Mouse (Mus musculus) adrenal gland, adult (tissue): ENCODE data around the gene Abcb11.
"Not testable (repeated sequence)": the region's sequence is repeated elsewhere in the genome, so short reads cannot be mapped to it uniquely, and the experiment has no call there.

ENCODE experiments used
- DNase-seq, 2 experiments: peaks; one replicate each; pipeline ENCODE4 v3.0.0; 2022 to 2023; ENCODE audit warnings: low spot score in 1 of 2; ENCODE audit not compliant: inconsistent age in 2 of 2

The Abcb11 gene

DNA sequence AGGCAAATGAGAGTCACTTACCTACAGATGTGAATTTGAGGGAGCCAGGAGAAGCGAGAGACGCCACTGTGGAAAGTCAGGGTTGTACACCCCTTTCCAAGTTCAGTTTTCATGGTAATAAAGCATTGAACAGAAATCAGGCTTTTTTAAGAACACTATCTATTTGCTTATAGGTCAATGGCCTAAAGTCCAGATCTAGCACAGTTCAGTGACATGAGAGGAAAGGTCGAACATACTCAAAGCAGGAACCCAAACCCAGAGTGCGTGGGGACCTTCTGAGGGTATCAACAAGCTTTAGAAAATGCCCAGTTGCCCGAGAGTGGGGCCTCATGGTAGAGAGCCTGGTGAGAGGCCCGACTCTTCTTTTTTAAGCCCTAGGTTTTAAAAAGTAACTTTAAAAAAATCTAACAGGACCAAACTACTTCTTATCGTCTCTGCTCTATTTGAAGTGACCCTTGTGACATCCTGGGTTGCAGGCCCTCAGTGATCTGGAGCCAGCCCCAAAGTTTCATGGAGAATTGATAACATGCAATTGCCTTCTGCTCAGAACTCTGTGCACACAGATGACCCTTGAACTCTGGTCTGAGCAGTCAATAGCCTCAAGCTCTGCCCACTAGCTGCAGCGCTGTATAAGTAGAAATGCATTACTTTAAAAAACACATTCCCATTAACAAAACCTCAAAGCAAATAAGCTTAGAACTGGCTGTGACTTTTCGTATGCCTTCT is at the start of gene Abcb11:
TSS of gene Abcb11 (minus strand) at position 121 of the 726 bp plus-strand sequence.
- no peak for DNase-seq

DNA sequence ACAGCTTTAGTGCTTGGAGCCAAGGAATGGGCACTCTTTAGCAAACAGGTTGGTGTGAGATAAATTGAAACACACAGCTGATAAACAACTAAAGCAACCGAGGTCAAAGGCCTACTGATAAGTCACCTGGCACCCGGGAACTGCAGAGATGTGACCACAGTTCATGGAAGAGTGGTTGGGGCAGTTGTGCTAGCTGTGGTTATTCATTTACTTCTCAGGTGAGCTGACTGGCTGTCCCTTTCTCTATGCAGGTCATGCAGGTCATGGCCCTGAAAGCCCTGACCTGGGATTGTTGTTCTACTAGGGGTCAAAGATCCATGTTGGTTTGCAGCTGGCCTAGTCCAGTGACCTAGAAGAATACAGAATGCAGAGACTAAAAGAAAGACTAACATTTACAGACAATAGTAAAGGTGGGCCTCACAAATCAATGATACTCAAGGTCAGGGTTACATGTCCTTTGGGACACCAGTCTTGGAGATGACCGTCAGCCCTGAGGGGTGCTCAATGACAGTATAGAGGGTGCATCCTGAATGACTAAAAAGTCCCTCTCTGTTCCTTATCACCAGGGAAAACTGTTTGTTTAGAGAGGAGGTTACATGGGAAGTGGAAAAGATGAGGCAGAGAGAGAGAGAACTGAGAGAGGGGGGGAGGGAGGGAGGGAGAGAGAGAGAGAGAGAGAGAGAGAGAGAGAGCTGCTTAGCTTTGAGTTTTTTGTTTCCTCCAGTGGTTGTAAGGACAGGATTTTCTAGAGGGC is 43.9 kb upstream of the Abcb11 start:
- no peak for DNase-seq

DNA sequence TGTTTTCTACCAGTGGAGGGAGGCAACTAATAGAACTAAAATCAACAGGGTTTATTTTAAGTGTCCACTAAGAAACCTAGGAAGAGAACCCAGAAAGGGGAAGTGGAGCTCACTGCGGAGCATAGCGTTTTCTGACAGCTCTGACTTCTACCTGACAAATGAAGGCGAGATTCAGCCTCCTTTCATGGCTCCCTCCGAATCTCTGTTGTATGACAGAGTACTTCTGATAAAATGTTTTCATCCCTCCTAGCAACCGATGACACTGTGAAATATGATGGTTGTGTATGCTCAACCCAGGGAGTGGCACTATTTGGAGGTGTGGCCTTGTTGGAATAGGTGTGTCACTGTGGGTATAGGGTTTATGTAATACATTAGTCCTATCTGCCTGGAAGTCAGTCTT is 40.4 kb upstream of the Abcb11 start:
- DNase-seq: no peak

DNA sequence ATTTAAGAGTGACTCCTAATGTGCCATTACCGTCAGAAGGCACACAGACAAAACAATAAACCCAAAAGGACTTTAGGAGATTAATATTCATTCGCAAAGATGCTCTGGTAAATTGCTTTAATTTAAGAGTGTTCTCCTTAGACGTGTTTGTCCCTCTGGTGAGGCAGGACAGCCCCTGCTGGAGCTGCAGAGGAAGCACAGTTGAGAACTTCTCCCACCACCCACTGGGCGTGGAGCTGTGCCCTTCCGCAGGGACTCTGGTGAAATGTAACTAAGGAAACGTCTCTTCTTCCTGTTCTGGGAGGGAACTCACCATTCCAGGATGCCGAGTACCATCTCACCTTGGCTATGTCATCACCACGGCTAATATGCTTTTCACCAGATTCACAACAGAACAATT is 39.3 kb upstream of the Abcb11 start:
- no peak for DNase-seq

DNA sequence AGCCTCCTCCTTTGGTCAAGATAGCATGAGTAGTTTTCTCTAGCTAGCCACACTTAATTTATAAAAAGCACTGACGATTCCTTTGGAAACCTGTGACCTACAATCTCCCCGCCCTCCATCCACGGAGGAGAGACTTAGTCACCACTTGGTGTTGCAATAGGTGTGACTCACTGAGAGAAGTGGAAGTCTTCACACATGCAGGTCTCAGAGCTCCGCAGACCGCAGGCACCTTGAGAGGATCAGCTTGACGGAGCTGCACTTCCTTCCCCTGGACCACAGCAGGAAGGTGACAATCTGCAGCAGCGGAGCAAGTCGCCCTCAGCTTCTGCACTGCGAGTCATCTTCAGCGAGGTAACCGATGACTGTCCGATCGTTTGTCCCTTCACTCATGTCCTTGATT is 37.9 kb upstream of the Abcb11 start, which contains the start of gene Dhrs9:
TSS of gene Dhrs9 (plus strand) at position 165 of the 400 bp plus-strand sequence.
- DNase-seq: peak in 1 of 2 experiments; percentile 77

DNA sequence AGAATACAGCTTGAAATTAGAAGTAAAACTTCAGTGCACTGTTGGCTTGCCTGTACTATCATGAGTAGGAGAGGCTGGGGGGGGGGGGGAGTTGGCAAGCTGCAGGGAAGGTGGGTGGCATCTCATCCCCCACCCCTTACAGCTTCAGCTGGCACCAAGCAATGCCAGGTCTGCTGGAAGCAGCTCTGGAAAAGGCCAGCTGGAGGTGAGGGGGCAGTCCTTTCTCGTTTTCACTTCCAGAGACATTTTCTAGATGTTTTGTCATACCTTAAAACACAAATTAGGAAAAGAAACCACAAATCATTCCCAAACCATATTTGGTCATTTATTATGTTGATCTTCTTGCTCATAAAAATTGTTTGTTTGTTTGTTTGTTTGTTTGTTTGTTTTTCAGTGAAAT is 37.4 kb upstream of the Abcb11 start:
- DNase-seq: no peak

DNA sequence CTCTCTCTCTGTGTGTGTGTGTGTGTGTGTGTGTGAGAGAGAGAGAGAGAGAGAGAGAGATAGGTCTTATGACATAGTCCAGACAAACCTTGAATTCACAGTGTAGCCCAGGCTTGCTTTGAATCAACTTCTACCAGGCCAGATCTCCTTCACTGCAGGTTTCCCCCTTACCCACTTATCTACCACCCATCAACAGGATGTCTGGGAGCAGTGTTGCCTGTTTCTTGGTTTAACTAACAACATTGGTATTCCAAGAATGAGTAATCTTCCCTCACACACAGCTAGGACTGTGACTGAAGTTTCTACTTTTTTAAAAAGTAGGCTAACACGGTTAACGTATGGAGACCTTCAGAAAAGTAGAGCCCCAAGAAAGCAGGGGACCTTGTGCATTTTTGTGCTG is 34.4 kb upstream of the Abcb11 start:
- DNase-seq: no peak

DNA sequence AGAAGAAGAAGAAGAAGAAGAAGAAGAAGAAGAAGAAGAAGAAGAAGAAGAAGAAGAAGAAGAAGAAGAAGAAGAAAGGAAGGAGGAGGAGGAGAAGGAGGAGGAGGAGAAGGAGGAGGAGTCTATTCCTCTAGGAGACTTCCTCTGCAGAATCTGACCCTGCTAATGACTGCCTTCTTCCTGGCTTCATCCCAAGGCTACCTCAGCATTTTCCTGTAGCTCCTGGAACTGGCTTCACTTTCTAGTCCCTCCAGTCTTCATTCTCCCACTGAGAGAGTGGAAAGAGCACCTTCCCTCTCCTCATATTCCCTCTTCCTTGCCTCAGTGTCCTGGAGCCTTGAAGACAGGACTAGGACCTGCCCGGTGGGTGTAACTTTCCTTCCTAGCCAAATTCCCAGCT is 22.9 kb upstream of the Abcb11 start:
- no peak for DNase-seq

DNA sequence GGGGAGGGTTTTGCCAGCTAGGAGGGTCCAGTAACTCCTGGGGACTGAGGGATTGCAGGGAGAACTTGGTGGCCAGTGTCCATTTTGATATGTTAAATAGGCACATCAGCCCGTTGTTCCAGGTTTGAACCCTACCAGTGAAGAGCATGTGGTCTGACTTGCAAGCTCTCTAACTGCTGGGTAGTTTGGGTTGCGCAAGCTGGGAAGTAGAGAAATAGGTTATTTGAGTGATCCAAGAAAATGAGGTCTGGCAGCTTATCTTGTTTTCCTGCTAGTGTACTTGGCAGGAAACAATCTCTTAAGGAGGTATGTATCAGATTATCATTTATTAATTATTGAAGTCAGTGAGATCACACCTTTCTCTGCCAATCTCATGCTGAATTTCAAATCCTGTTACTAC is 22.4 kb upstream of the Abcb11 start:
- DNase-seq: peak in 1 of 2 experiments; percentile 25

DNA sequence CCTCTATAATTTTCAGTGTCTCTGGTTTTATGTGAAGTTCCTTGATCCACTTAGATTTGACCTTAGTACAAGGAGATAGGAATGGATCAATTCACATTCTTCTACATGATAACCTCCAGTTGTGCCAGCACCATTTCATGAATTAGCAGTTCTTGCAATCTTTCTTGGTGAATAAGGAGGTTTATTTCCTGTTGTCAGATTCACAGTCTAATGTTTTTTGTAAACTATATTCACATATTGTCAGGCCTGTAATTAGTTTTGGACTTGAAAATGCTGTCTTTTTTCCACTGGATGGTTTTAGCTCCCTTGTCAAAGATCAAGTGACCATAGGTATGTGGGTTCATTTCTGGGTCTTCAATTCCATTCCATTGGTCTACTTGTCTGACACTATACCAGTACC is 13.0 kb upstream of the Abcb11 start:
- not testable (repeated sequence) for DNase-seq

DNA sequence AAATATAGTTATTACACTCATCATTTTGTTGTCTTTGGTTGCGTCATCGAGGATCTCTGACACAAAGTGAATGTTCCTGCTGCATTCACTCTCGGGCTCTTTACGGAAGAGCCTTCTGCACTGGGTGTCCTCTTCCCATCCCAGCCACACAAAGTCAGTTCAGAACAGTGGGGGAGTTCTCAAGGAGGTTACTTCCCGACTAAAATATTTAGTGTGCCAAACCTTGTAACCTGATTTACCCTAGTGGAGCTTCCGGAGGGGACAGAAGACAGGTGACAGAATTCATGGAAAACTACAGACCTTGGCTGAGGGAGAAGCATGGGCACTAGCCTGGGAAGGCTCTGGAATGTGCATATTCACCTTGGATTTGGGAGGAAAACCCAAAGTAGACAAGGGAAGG is 910 bp downstream of the Abcb11 start:
- no peak for DNase-seq

DNA sequence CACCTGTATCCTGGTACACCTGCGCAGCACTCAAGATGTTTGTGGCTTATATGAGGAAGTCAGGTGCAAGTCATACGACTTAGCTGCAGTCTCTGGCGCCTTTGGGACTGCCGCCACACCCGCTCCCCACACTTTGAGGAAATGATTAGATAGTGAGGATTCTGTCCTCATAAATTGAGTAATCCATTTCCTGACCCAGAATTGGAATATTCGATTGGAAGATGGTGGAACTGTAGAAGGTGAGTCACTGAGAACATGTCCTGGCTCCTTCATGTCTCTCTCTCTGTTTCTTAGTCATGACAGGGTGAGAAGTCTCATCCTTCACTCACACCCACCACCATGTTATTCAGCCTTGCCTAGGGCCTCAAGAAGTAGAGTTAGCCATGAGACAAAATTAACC is 10.9 kb downstream of the Abcb11 start:
- DNase-seq: not testable (repeated sequence)

DNA sequence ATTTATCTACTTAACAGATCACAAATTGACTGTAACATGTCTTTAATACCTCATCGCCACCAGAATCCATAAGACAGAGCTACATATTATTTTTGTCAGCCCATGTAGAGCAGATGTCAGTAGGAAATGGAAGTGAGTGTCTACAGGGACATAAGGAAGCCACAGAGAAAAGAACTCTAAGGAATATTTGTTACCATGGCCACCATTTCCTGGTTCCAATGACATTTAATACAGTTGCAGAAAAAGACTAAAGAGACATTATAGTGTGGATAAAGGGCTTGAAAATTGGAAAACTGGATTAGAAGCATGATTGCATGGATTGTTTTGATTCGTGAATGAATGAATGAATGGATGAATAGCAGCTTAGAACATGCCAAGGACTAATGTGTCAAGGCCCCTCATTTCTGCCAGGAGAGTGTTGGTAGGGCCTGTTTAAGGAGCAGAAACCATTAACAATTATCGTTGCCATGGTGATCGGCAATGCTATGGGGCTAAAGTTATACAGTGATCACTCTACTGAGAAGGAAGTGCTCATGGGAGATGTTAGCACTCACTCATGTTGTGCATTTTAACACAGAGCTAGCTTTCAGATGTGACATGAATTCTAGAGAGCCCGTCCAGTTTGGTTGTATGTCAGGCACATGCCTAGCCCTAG is 13.8 kb downstream of the Abcb11 start:
- DNase-seq: no peak

DNA sequence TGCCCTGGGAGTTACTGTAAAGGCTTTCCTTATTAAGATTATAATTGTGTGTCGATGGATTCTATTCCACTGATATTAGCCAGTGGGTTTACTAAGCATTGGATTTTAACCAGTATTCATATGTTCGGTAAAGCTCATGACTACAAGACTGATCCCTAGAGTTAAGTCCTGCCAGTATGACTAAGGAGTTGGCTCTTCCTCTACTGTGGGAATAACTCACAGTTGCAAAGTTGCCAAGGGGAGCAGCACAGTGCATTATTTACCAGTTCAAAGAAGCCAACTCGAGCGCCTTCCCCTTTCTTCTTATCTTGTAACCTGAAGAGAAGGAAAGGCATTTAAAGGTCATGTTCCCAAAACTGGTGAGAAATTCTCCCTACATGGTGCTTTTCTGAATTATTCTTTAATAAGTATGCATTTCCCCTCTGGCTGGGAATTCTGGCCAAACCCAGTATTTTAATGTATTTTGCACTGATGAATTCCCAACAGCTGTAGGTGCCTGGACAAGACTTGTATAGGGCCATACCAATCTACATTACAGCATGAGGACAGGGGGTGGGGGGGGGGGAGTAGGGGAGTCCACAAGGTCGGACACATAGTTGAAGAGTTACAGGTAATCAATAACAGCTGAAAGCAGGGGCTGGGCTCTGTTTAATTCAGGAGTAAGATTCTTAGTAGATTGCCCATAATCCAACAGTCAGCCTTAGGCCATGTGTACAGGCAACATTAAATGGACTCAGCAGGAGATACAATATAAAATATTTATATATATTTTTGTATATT is 17.3 kb downstream of the Abcb11 start:
- DNase-seq: no peak

DNA sequence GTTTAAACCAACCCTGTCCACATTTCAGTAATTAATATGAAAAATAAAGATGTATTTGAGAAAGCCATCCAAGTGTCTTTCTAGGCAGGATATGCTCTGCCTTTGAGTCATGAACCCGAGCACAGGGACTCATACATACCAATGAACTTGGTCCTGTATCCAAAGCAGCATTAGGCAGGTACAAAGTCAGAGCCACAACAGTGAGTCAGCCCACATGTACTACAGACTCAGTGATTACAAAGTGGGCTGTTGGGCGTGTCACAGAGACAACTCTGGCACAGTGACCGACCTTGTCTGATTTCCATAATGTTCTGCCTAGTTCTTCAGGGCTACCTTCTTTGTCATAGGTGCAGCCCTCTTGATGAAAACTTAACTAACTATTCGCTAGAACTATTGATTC is 19.4 kb downstream of the Abcb11 start:
- no peak for DNase-seq

DNA sequence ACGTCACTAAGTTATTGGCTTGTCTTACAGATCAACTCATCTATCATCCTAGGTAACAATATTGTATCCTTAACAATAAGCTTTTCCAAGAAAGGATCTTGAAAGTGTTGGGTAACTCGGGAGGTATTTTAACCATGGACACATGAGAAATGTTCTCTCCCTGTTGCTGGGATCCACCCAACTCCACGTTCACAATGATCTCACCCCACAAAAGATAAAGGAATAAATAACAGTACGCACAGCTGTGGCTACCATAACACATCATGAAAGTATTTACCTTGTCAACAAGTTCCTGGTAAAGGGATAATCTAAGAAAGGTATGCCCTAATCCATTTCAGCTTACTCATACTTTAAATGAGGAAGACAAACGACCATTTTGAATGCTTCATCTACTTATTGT is 21.0 kb downstream of the Abcb11 start:
- no peak for DNase-seq

DNA sequence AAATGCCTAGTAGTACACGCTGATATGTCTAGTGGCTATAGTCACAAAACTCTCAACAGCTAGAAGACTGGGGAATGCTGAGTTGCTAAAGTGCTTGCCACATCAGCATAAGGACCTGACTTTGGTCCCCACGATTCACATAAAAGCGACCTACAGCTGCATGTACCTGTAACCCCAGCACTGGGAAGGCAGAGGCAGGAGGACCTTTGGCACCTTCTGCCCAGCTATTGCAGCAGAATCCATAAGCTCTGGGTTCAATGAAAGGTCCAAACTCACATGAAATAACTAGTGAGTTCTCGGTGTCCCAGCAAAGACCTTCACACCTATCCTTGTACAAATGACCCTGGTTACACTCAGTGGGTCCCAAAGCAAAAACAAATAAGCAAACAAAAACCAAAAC is 31.1 kb downstream of the Abcb11 start:
- DNase-seq: no peak

DNA sequence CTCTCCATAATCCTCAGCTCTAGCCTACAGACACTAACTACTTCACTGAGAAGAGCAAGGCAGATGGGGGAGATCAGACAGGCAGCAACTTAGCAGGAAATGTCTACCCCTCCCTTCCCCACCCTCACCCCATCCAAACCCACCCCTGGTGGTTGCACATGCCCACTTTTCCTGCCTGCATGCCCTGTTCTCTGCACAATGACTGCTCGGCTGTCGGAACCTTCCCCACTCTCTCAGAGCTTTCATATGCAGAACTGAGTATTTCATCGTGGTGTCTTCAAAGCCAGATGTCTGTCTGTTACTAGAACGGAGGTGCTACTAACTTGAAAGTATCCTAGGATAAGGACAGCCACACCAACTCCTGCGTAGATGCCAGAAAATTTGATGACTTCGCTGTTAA is 34.3 kb downstream of the Abcb11 start:
- DNase-seq: no peak

DNA sequence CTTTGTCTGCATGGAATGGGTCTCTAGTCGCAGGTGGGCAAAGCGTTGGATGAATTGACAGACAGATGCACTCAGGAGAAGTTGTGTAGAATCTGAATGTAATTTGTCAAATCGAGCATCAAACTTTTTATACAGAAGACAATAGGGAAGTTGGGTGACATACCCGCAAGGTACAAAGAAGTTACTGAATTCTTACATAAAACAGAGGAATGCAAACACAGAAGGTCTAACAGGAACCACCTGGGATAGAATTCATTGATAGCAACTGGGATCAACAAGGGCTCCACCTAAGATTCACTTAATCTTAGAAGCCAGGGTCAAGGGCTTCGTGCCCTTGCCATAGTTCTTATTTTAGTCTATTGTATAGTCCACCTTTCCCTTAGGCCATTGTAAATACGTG is 41.8 kb downstream of the Abcb11 start:
- DNase-seq: not testable (repeated sequence)

DNA sequence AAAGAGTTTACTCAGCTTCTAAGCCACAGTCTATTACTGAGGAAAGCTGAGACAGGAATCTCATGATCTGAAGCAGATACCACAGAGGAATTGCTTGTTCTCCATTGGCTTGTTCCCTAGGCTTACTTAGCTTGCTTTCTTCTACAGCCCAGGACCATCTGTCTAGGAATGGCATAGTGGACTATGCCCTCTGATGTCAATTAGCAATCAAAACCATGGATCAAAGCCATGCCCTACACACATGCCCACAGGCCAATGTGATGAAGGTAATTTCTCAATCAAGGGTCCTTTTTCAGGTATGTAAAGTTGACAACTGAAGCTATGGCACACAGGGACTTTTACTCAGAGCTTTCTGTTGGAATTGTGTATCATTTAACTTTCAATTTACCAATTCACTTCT is 47.9 kb downstream of the Abcb11 start:
- no peak for DNase-seq

DNA sequence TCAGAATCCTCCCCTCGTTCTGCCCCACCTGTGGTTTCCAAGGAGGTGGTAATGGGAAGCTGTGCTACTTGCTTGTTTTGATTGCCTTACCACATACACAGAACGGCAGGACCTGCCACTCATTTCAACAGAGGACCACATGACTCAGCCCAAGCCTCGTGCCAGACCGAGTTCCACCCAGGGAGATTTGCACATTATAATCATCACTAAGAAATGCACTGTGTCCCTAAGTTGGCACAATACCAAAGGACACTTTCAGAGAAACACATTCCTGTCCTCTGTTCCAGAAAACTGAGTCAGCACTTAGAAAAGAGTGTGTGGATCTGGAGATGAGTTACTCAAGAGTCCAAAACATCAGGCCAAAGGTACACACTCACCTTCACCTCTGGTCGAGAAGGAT is 53.4 kb downstream of the Abcb11 start:
- DNase-seq: peak; percentile 68 to 86
